Mouse (Mus musculus) left cerebral cortex, adult 2 months (tissue): Measurements from ENCODE around the gene Eif2b4. TPM values are rescaled to one million over a fixed set of nuclear protein-coding genes. Genes with fewer than 3 reads are reported as not detected.

Source experiments
- DNase-seq, 2 experiments: peaks; one replicate each; pipeline ENCODE4 v3.0.0; 2021 to 2022; ENCODE audit warnings: low spot score in 2 of 2, mixed read lengths in 1 of 2; ENCODE audit errors: extremely low spot score in 1 of 2
- H3K27ac ChIP-seq: fragments of 200-600 bp; 2 replicates; pipeline ENCODE4 v1.8.1; 2022
- H3K4me3 ChIP-seq: fragments of 200-600 bp; 2 replicates; pipeline ENCODE4 v1.8.1; 2022
- CTCF ChIP-seq: fragments of 200-600 bp; IDR thresholded peaks from 2 replicates; pipeline ENCODE4 v1.8.1; 2022; ENCODE audit warnings: antibody characterized with exemption, mild to moderate bottlenecking, moderate library complexity
- intact Hi-C: fragments of 180-260 bp; cut with DNase I; formaldehyde crosslinking; loops from one replicate; pipeline ENCODE4 v1.15.1; 2025
- long read RNA-seq, 2 experiments: library from polyadenylated mRNA; stranded (forward); transcript quantifications; one replicate each; pipeline ENCODE4 v2.0.0; 2021; ENCODE audit warnings: borderline mapping rate in 2 of 2
- total RNA-seq, 2 experiments: library from RNA; stranded (reverse); gene quantifications; 2 replicates each; pipeline ENCODE4 v1.2.3; 2021

Eif2b4 gene
- total RNA-seq: 10 to 100 TPM; 39.7 to 43.7 TPM
- long read RNA-seq, experiment 1, transcript Eif2b4-203 (13 exons, 1,878 nt): minor isoform, 5 of 47 reads
- long read RNA-seq, experiment 1, transcript Eif2b4-201 (13 exons, 2,025 nt): major isoform, 33 of 47 reads
- long read RNA-seq, experiment 1, partial matches to known transcripts: 0 of 47 reads
- long read RNA-seq, experiment 1, other reads (novel, unspliced or antisense): 4 of 47 reads
- long read RNA-seq, experiment 2, transcript Eif2b4-201 (13 exons, 2,025 nt): major isoform, 15 of 30 reads
- long read RNA-seq, experiment 2, transcript Eif2b4-203 (13 exons, 1,878 nt): minor isoform, 6 of 30 reads
- long read RNA-seq, experiment 2, partial matches to known transcripts: 1 of 30 reads
- long read RNA-seq, experiment 2, other reads (novel, unspliced or antisense): 4 of 30 reads

DNA sequence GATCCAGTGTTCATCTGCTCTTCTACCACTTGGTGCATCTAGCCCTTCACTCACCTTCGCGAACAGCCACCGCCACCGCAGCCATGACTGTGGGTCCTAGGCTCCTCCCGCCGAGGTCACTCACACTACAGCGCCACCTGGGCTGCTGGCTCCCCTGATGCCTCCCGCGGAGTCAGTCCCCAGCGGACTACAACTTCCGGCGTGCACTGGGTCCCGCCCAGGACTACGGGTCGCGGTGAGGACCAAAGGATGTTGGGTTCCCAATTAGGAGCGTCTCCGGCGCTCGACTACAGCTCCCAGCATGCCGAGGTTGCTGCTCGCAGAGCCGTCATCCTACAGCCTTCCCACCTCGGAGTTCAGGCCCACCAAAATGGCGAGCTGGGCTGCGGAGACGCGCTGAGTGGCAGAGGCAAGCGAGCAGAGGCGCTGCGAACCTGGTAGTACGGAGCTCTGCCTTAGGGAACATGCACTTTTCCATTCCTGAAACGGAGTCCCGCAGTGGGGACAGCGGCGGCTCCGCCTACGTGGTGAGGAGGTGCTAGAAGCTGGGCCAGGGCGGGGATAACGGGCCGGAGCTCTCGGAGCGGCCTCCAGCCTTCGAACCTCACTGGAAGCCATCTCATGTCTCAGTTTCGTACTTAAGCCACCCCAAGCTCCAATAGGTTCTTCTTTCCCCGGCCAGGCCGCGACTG is at the start of gene Eif2b4, which contains the start of gene Snx17:
Gene Eif2b4, minus strand, starts transcription at position 492 of the 692 bp plus-strand sequence.
Gene Snx17, plus strand, starts transcription at position 289 of the 692 bp plus-strand sequence.
- peak; percentile 100 for DNase-seq
- Histone ChIP-seq H3K4me3 (peak within 1 kb of the TSS; percentile 97), H3K27ac (peak within 1 kb of the TSS; percentile 92)
- intact Hi-C loops: loop anchor here (1.0 kb wide), 2 partner anchors 8 to 13 kb away; partner anchors contain the start of gene Gtf3c2
- TF ChIP-seq CTCF: peak; percentile 47

DNA sequence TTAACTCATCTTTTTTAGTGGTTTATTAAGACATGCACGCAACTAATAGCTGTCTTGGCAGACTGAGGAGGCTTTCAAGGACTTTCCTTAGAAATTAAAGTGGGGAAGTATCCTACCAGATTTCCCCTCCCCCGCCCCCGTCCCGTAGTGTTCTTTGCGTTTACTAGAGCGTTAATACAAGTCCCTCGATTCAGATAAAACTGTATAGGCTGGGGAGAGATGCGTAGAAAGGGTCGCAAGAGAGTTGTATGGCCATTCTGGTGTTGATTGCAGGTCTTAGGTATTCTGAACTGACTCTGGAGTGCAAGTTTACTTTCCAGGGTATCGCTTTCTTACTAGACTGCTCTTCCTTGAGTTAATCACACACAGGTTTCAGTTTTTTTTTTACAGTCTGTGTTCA is 49.0 kb upstream of the Eif2b4 start:
- DNase-seq: no peak
- intact Hi-C loops: no loop called here
- Histone ChIP-seq H3K27ac (no peak overlapping the region), H3K4me3 (peak overlapping the region; percentile 96)
- TF ChIP-seq CTCF: no peak

GRCm38 (mm10) chr5:31241522-31242034 is 48.3 kb upstream of the Eif2b4 start:
- no peak for TF ChIP-seq CTCF
- intact Hi-C loops: loop anchor here (2.0 kb wide), 1 partner anchor 53 kb away; no protein-coding TSS in a partner anchor
- peak overlapping the region; percentile 96 for H3K4me3 ChIP-seq
- DNase-seq: no peak
- peak overlapping the region; percentile 20; the same call in 1 of the 2 replicates for H3K27ac ChIP-seq

GRCm38 (mm10) chr5:31240637-31241521 is 47.6 kb upstream of the Eif2b4 start, which contains the start of the genes Nrbp1 and Gm9970:
TSS of gene Nrbp1 (plus strand) at chr5:31240864.
TSS of gene Gm9970 (minus strand) at chr5:31241232.
- DNase-seq: peak; percentile 95 to 96
- H3K4me3 ChIP-seq: peak within 1 kb of the TSS; percentile 96
- intact Hi-C loops: loop anchor here (1.0 to 2.0 kb wide), 2 partner anchors 21 to 54 kb away; partner anchors contain the start of gene Ppm1g
- no peak; the same call in none of the 2 replicates for TF ChIP-seq CTCF
- peak within 1 kb of the TSS; percentile 95 for H3K27ac ChIP-seq

GRCm38 (mm10) chr5:31226641-31227040 is 33.4 kb upstream of the Eif2b4 start:
- H3K27ac ChIP-seq: no peak overlapping the region
- DNase-seq: no peak
- intact Hi-C loops: no loop called here
- no peak overlapping the region for H3K4me3 ChIP-seq
- TF ChIP-seq CTCF: no peak

DNA sequence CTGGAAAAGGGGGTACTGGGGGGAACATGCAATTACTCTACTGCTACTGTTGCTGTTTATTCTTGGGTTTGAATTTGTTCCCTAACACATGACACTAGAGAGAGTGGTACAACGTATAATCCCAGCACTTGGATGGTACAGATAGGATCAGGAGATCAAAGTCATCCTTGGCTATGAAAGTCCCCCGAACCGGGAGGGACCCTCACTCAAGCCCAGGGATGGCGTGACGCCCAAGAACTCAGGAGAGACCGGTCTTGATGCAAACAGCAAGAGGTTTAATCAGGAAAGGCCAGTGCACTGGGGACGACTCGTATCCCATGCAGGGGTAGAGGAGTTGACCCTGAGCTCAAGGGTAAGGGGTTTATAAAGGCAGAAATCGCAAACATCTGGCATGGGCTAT is 29.5 kb upstream of the Eif2b4 start:
- no peak overlapping the region for H3K4me3 ChIP-seq
- H3K27ac ChIP-seq: no peak overlapping the region
- intact Hi-C loops: loop anchor here (1.0 kb wide), 1 partner anchor 106 kb away; no protein-coding TSS in a partner anchor
- TF ChIP-seq CTCF: no peak
- no peak for DNase-seq

GRCm38 (mm10) chr5:31221304-31221945 is 28.2 kb upstream of the Eif2b4 start:
- no peak for DNase-seq
- peak overlapping the region; percentile 88 for H3K27ac ChIP-seq
- intact Hi-C loops: no loop called here
- peak; percentile 44 for TF ChIP-seq CTCF
- peak overlapping the region; percentile 97 for H3K4me3 ChIP-seq

DNA sequence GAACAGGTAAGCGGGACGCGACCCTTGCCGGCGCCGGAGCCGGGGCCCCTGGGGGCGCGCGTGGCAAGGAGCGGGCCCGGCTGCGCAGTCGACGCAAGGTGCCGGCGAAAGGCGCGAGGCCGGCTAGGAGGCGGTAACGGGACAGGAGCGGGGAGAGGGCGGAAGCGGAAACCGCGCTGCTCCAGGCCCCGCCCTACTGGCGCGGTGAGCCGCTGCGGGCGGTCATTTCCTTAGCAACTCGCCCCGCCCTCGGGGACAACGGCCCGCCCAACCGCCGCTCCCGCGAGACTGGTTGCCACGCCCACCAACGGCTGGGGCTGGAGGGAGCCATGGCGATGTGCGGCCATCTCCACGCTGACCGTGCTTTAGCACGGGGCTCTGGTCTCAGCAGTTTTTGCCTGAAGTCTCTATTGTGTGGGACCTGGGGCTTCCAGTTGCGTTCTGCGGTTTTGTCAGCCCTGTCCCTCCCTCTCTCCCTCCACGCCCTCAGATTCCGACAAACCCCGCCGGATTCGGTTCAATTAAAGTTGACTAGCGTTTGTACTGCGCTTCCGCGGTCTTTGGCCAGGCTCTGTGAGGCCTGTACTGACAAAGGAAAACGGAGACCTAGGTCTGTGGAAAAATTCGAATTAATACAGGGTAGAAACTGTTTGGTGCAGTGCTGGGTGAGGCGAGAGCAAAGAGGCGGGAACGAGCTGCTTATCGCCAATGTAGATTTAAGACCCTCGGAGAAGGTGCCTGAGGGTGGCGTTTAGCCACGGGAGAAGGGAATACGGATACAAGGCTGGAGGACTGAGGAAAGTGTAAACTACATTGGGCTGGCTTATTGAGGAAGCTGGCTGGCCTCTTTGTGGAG is 27.4 kb upstream of the Eif2b4 start, which contains the start of gene Ppm1g:
Gene Ppm1g, minus strand, starts transcription at position 240 of the 856 bp plus-strand sequence.
- DNase-seq: peak; percentile 97
- Histone ChIP-seq H3K27ac (peak within 1 kb of the TSS; percentile 90), H3K4me3 (peak within 1 kb of the TSS; percentile 97)
- TF ChIP-seq CTCF: no peak
- intact Hi-C loops: loop anchor here (1.0 kb wide), 1 partner anchor 20 kb away; the partner anchor contains the start of gene Nrbp1

DNA sequence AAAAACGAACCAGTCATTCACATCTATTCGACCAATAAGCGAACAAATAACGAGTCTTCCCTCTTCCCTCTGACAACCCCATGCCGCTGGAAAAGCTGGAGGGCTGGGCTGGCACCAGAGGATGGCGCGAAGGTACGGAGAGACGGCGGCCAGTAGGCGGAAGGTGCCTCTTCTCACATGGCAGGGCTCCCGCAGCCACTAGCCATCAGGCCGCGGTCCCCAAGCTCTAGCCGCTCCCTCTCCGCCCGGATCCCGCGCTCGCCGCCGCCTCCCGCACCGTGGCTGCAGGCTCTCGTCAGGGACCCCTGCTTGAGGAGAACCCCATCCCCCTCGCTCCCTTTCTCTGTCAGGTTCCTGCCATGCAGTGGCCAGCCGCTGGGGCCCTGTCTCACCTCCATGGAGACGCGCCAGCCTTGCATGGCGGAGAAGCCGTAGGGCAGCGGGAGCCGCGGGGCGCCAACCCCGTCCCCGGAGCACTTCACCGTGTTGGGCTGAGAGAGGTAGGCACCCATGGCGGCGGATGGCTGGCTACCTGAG is 26.7 kb upstream of the Eif2b4 start:
- intact Hi-C loops: loop anchor here (1.0 kb wide), 1 partner anchor 20 kb away; the partner anchor contains the start of gene Nrbp1
- Histone ChIP-seq H3K4me3 (peak overlapping the region; percentile 97), H3K27ac (peak overlapping the region; percentile 90)
- peak; percentile 8 for TF ChIP-seq CTCF
- peak in 1 of 2 experiments; percentile 45 for DNase-seq
